Mouse (Mus musculus) 3134 (cell line): ENCODE results near the gene B4gat1.
A peak's percentile ranks its signal among the peaks of the same experiment; 100 is the strongest.
"Not testable (repeated sequence)": the region's sequence is repeated elsewhere in the genome, so short reads cannot be mapped to it uniquely, and the experiment has no call there.

Experiments used
- DNase-seq: peaks from one replicate; pipeline ENCODE4 v3.0.0-alpha.2; 2011; ENCODE audit warnings: low spot score; ENCODE audit not compliant: insufficient read length; ENCODE audit errors: extremely low read depth

Gene B4gat1

GRCm38 (mm10) chr19:5038709-5039156, at the start of gene B4gat1, which contains the start of gene AC124502.3:
Gene B4gat1, plus strand, starts transcription at chr19:5038826.
Gene AC124502.3, plus strand, starts transcription at chr19:5038891.
- DNase-seq, result peak; percentile 92

- peak; percentile 56 for DNase-seq
Observed at GRCm38 (mm10) chr19:4989013-4989412, 49.6 kb upstream of the B4gat1 start.

DNA sequence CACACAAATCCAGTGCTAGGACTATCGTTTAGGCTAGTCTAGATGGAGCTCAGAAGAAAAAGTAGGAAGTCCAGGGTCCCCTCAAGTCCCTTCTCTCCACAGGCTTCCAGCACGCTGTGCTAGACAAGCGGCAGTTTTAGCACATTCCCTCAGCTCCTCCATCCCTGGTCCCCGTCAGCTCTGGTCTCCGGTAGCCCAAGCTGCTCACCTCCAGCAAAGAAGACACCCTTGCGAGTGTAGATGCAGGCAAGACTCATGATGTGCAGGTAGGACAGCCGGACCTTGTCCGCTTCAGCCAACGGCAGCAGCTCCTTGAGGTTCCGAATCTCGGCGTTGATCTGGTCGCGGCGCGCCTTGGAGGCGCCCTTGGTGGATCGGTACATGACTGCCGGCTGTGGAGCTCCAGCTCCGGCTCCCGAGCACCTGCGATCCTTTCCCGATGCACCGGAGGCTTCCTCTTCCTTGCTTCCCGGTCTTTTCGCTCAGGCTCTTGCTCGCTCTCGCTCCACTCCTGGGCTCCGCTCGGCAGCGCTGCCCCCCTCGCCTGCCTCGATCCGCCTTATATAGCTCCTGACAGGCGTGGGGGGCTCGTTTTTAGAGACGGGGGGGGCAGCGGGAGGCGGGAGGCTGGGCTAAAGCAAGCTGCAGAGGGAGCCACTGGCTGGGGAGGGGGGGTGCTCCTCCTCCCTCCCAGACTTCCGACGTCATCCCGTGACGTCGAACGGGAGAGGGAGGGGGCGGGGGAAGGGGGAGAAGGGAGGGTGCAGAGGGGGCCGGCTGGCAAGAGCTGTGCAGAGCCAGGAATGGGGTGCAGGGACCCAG, 49.0 kb upstream of the B4gat1 start:
- no peak for DNase-seq

DNA sequence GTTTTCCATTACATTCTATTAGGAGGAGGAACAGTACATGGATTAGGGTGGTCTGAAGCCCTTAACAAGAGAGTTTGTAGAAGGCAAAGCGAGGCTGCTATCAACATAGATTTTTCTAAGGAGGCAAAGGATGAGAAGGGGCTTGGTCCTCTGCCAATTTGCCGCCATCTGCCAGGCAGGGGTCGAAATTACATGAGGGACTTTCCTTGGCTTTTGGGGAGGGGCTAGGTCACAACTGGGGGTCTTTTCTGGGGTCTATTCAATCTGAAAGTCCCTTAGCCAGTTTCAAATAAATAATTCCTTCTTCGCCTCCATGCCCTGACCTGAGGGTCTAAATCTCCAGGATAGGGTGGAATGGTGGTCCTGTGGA, 48.4 kb upstream of the B4gat1 start, which contains the start of gene Npas4:
Npas4 (minus strand) TSS at position 61 of the 370 bp plus-strand sequence.
- DNase-seq, result no peak

DNA sequence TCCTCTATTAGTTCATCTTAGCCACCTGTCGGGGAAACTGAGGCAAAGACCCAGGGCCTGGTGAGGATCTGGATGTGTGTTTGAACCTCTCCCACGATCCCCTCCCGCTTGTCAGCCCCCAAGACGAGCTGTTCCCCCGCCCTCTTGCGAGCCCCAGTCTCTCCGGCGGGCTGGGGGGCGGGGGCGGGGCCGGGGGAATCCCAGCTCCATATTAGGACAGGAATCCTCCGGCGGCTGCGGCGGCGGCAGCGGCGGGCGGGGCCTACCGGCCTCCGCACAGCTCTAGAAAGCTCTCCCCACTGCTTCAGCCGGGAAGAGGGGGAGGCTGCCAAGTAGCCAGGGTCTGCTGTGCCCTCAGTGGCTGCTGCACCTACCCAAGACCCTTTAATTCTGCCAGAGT, 47.9 kb upstream of the B4gat1 start:
- no peak for DNase-seq

DNA sequence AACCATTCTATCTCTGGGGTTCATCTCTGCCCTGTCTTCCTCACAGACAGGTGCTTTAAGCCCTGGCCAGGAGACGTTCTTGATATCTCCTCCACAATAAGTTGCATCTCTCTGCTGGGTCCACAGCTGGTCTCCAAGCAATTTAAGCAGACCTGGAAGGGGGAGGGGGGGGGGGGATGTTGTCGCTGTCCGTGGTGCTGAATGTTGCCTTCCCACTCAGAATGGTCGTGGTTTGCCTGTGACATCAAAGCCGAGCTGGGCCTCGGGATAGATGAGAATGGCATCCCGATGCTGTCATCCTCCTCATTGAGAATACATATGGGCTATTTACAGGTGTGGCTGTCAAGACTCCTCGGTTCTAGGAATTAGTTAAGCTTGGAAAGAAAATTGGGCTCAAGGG, 46.3 kb upstream of the B4gat1 start:
- no peak for DNase-seq

GRCm38 (mm10) chr19:4992904-4993303, 45.7 kb upstream of the B4gat1 start:
- DNase-seq, result peak; percentile 81

DNA sequence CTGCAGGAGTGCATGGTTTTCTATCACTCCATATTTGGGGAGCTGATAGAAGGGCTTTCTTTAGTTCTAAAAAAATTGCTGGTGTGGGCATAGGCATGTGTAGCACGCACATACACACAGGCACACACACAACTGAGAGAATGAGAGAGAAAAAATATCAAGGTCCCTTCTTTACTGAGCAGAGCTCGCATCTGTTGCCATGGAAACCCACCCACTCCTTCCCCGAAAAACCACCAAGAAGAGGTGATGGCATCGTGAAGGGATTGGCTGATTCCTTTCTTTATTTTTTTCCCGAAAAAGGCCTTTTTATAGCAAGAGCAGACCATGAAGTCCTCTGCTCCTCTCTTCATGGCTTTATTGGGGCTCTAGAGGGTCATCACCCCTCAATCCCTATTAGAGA, 44.6 kb upstream of the B4gat1 start:
- DNase-seq, result no peak

GRCm38 (mm10) chr19:4999445-5000140, 39.0 kb upstream of the B4gat1 start:
- DNase-seq, result no peak

- peak; percentile 80 for DNase-seq
Observed at GRCm38 (mm10) chr19:5001666-5002406, 36.8 kb upstream of the B4gat1 start.

DNA sequence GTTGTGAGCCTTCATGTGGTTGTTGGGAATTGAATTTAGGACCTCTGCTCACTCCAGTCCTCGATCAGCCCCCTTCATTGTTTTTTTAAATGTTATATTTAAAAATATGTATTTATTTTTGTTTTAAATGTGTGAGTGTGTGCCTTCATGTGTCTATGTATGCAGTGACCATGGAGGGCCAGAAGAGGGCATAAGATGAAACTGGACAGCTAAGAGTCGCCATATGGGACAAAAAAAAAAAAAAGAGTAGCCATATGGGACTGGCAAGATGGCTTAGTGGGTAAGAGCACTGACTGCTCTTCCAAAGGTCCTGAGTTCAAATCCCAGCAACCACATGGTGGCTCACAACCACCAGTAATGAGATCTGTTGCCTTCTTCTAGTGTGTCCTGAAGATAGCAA, 35.0 kb upstream of the B4gat1 start:
- DNase-seq, result not testable (repeated sequence)

DNA sequence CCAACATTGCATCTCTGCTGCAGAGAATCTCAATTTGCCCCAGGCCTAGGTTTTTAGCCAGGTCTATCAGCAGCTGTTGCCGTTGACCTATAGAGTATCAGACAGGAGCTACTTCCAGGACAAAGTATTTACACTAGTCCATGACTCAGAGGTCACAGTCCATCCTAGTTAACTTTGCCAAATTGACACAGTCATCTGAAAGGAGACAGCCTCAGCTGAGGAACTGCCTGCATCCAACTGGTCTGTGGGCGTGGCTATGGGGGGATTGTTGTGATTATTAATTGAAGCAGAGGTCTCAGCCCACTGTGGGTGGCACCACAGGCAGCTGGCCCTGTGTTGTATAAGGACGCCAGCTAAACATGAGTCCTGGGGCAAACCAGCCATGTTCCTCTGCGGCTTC, 33.7 kb upstream of the B4gat1 start:
- DNase-seq, result peak; percentile 42

- DNase-seq, result peak; percentile 78
Observed at GRCm38 (mm10) chr19:5013138-5013537, 25.5 kb upstream of the B4gat1 start.

DNA sequence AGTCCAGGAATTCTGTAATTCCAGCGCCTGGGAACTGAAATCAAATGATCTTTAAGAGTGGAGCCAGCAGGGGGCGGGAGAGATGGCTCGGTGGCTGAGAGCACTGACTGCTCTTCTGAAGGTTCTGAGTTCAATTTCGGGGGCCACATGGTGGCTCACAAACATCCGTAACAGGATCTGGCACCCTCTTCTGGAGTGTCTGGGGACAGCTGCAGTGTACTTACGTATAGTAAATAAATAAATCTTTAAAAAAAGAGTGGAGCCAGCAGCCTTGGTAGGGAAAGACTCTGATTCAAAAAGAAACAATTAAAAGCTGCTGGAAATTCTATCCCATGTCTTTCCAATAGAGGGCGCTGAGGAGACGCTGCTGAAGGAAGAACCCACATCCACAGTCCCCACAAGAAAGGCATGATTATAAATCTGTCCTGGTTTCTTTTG, 23.6 kb upstream of the B4gat1 start:
- peak; percentile 65 for DNase-seq

- peak; percentile 69 for DNase-seq
Observed at GRCm38 (mm10) chr19:5016221-5016742, 22.3 kb upstream of the B4gat1 start.

DNA sequence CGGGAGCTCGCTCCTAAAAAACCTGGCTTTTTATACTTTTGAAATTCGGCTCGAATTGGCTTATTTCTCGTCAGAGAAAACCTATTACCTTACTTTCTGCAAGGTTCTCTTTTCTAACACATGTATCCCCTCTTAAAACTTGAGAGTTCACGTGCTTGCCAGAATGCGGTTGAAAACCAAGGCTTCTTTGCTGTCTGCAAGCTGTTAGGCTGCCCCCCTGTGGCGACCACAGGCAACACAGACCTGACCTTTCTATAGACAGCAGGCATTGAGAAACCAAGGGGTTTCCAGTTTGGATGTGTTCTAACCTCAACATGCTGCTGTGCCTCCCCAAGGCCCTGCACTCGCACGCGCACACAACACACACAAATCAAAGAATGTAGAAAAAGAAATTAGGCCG, 21.8 kb upstream of the B4gat1 start:
- peak; percentile 58 for DNase-seq

DNA sequence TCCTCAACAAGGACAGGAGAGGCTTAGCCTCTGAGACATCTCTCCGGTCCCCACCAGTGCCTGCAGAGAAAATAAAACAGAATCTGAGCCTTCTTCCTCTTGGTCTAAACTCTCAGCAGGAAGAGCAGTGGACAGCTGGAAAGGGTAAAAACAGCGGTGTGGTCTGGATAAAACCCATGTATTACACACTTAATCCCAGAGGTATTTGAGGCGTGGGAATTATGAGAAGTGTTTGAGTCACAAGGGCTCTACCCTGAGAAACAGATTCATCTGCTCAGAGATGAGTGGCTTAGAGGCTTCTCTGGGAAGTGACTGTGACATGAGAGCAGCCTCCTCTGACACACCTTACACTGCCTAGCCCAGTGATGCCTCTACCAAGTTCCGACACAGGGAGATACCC, 21.0 kb upstream of the B4gat1 start:
- DNase-seq, result peak; percentile 72

DNA sequence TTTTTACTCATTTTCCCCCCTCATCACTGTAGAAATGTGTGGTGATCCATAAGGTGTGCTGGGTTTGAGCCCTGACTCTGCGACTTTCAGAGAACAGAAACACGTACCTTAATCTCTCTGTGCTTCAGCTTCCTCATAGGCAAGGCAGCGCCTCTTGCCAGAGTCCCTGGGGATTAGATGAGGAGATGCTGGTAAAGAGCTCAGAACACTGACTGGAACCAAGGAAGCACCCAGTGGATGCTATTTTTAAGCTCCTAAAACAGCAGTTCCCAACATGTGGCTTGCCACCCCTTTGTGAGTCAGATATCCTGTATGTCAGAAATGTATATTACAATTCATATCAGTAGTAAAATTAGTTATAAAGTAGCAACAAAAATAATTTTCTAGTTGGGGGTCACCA, 20.4 kb upstream of the B4gat1 start:
- peak; percentile 52 for DNase-seq

DNA sequence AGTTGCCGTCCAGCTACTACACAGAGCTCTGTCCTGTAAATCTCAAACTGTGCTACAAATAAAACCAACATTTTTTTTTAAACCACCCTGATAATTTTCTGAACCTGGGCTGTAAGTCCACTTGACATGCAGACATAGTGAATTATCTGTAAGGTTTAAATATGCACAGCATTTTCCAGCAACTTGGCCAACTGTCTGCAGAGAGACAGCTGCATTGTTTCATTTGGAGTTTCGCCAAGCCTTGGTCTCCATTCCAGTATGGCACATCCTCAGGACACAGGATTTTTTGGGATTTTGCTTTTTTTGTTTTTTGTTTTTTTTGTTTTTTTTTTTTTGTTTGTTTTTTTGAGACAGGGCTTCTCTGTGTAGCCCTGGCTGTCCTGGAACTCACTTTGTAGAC, 17.2 kb upstream of the B4gat1 start:
- DNase-seq, result no peak

DNA sequence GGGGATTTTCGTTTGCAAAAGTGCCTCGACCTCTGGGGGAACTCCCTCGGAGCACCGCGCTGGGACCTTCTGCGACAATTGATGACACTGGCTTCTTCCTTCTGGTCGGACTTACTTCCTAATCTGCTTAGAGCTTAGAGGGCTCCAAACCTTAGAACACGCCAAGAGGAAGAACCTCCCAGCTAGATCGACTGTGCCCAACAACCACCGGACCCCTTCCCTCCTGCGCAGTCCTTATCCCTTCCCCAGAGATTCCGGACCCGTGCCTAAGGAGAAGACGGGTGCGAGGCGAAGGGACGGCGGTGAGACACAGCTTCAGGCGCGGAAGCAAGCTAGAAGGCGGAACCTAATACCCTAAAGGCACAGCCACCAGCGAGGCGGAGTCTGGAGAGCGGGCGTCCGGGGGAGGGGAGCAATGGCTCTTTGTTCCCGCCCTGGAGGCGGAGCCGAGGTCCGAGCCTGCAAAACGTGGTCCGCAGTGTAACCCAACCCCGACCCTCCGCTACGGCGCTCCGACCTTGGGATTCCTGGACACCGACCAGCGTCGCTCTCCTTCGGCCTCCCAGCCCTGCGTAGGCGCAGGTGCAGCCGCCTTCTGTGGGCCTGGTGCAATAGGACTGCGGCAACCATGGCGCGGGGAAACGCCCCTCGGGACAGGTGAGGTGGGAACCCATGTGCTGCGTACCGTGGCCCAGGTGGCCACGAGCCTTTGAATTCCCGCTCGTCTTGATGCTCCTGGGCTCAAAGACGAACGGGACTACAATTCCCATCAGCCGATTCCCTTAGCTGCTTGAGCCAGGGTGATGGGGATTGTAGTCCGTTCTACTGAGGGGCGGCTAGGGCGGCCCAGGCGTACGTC, 14.8 kb upstream of the B4gat1 start, which contains the start of gene Slc29a2:
Slc29a2 (plus strand) TSS at position 240 of the 859 bp plus-strand sequence.
- DNase-seq, result peak; percentile 94
